Mouse (Mus musculus) gastrocnemius, postnatal 25 days (tissue): Measurements from ENCODE around the gene Rundc1. TPM values are rescaled to one million over a fixed set of nuclear protein-coding genes. Genes with fewer than 3 reads are reported as not detected.
"Not testable (repeated sequence)": the region's sequence is repeated elsewhere in the genome, so short reads cannot be mapped to it uniquely, and the experiment has no call there.

Source experiments
- DNase-seq: peaks from one replicate; pipeline ENCODE4 v3.0.0; 2022
- long read RNA-seq, 2 experiments: library from polyadenylated mRNA; stranded (forward); transcript quantifications; one replicate each; pipeline ENCODE4 v2.0.0; 2021
- total RNA-seq, 2 experiments: library from RNA; stranded (reverse); gene quantifications; 1 replicate in 1 of 2; 2 replicates in 1 of 2; pipeline ENCODE4 v1.2.3; 2021

Rundc1 gene
- total RNA-seq = 1 to 10 TPM; 6.6 to 7.3 TPM
- long read RNA-seq, experiment 1, partial matches to known transcripts = 0 of 7 reads
- long read RNA-seq, experiment 1, other reads (novel, unspliced or antisense) = 3 of 7 reads
- long read RNA-seq, experiment 2, transcript Rundc1-201 (5 exons, 3,223 nt) = major isoform, 6 of 13 reads
- long read RNA-seq, experiment 2, partial matches to known transcripts = 0 of 13 reads
- long read RNA-seq, experiment 2, other reads (novel, unspliced or antisense) = 7 of 13 reads

GRCm38 (mm10) chr11:101424925-101425813 is at the start of gene Rundc1, which contains the start of gene Ptges3l:
Gene Rundc1 (plus strand): TSS chr11:101425085.
Gene Ptges3l (minus strand): TSS chr11:101425333.
- peak; percentile 95 for DNase-seq

- DNase-seq = not testable (repeated sequence)
Measured at GRCm38 (mm10) chr11:101378196-101378595, 46.7 kb upstream of the Rundc1 start.

- no peak for DNase-seq
Measured at GRCm38 (mm10) chr11:101378926-101379325, 46.0 kb upstream of the Rundc1 start.

GRCm38 (mm10) chr11:101381817-101382216 is 43.1 kb upstream of the Rundc1 start:
- no peak for DNase-seq

GRCm38 (mm10) chr11:101395110-101395509 is 29.8 kb upstream of the Rundc1 start:
- DNase-seq = peak; percentile 41

GRCm38 (mm10) chr11:101415306-101415705 is 9.6 kb upstream of the Rundc1 start:
- no peak for DNase-seq

- DNase-seq = no peak
Measured at GRCm38 (mm10) chr11:101416433-101417100, 8.3 kb upstream of the Rundc1 start.

- DNase-seq = peak; percentile 85
Measured at GRCm38 (mm10) chr11:101417101-101417855, 7.6 kb upstream of the Rundc1 start, which contains the start of gene Aarsd1. Gene Aarsd1 (minus strand): TSS chr11:101417615.

- no peak for DNase-seq
Measured at GRCm38 (mm10) chr11:101418991-101419390, 5.9 kb upstream of the Rundc1 start.

- no peak for DNase-seq
Measured at GRCm38 (mm10) chr11:101419610-101420009, 5.3 kb upstream of the Rundc1 start.

GRCm38 (mm10) chr11:101420148-101420547 is 4.7 kb upstream of the Rundc1 start:
- DNase-seq = no peak

- no peak for DNase-seq
Measured at GRCm38 (mm10) chr11:101424105-101424851, 607 bp upstream of the Rundc1 start, which contains the start of gene Gm27029. Gene Gm27029 (minus strand): TSS chr11:101424796.

GRCm38 (mm10) chr11:101426165-101426564 is 1.3 kb downstream of the Rundc1 start:
- no peak for DNase-seq

- DNase-seq = no peak
Measured at GRCm38 (mm10) chr11:101431327-101431726, 6.4 kb downstream of the Rundc1 start.

GRCm38 (mm10) chr11:101433396-101433795 is 8.5 kb downstream of the Rundc1 start:
- DNase-seq = no peak

GRCm38 (mm10) chr11:101435831-101436230 is 10.9 kb downstream of the Rundc1 start:
- no peak for DNase-seq

GRCm38 (mm10) chr11:101436916-101437315 is 12.0 kb downstream of the Rundc1 start:
- DNase-seq = no peak

- not testable (repeated sequence) for DNase-seq
Measured at GRCm38 (mm10) chr11:101438006-101438405, 13.1 kb downstream of the Rundc1 start.

- not testable (repeated sequence) for DNase-seq
Measured at GRCm38 (mm10) chr11:101441450-101442126, 16.7 kb downstream of the Rundc1 start.

GRCm38 (mm10) chr11:101442127-101442693 is 17.3 kb downstream of the Rundc1 start, which contains the start of gene Rpl27:
Gene Rpl27 (plus strand): TSS chr11:101442298.
- peak; percentile 98 for DNase-seq
